Mouse (Mus musculus): ENCODE measurements around the gene Hspa12a. TPM values are rescaled to one million over a fixed set of nuclear protein-coding genes. Genes with fewer than 3 reads are reported as not detected.
A peak's percentile ranks its signal among the peaks of the same experiment; 100 is the strongest.

Hspa12a gene
- 14.5 and 15.7 TPM in 2 replicates for polyA plus RNA-seq (2014; fragmentation: Nextera tagmentation; extraction: Ambion mirVana)

- Histone ChIP-seq H3K4me1 (replicated peaks; ENCODE audit: control insufficient read depth, insufficient read depth, low read length) (peaks cover 2% of the 10 kb centered on the region; the same call in 1 of the 2 replicates), H3K9me3 (ENCODE audit: control insufficient read depth, low read length) (no peaks in the 10 kb centered on the region), H3K36me3 (ENCODE audit: control insufficient read depth, insufficient read depth, low read length) (no peaks in the 10 kb centered on the region), H3K9ac (ENCODE audit: low read depth, low read length) (peak within 1 kb of the TSS; percentile 82), H3K27ac (ENCODE audit: low read depth, low read length) (peak within 1 kb of the TSS; percentile 40; the same call in 1 of the 2 replicates), H3K27me3 (ENCODE audit: control insufficient read depth, insufficient read depth, low read length) (peaks cover 4% of the 10 kb centered on the region; the same call in 1 of the 2 replicates), H3K4me3 (ENCODE audit: low read depth, low read length) (peak within 1 kb of the TSS; percentile 56), H3K4me2 (replicated peaks; ENCODE audit: low read depth, low read length) (peak within 1 kb of the TSS; percentile 73)
- DNase-seq (ENCODE audit: low spot score) (peak; percentile 98), ATAC-seq (ENCODE audit: low FRiP score) (peak; percentile 97)
- under 1% methylated on average over 60 of the region's 65 CpGs for WGBS
Measured at GRCm38 (mm10) chr19:58942841-58943828, at the start of gene Hspa12a, which contains the start of gene Eno4. Gene Hspa12a (minus strand): TSS chr19:58943654. Gene Eno4 (plus strand): TSS chr19:58943425.

- H3K4me1 ChIP-seq (replicated peaks; ENCODE audit: control insufficient read depth, insufficient read depth, low read length): no peaks in the 10 kb centered on the region
- DNase-seq (ENCODE audit: low spot score): no peak
- ATAC-seq (ENCODE audit: low FRiP score): no peak
- no peaks in the 10 kb centered on the region for H3K36me3 ChIP-seq (ENCODE audit: control insufficient read depth, insufficient read depth, low read length)
- H3K9ac ChIP-seq (ENCODE audit: low read depth, low read length): no peak overlapping the region
- H3K9me3 ChIP-seq (ENCODE audit: control insufficient read depth, low read length): no peaks in the 10 kb centered on the region
- H3K4me3 ChIP-seq (ENCODE audit: low read depth, low read length): no peak overlapping the region
- WGBS: 27% methylated on average over 9 of the region's 9 CpGs
- H3K27me3 ChIP-seq (ENCODE audit: control insufficient read depth, insufficient read depth, low read length): peaks cover 32% of the 10 kb centered on the region
- no peak overlapping the region for H3K4me2 ChIP-seq (replicated peaks; ENCODE audit: low read depth, low read length)
- H3K27ac ChIP-seq (ENCODE audit: low read depth, low read length): no peak overlapping the region
Measured at GRCm38 (mm10) chr19:58981571-58981970, 38.1 kb upstream of the Hspa12a start.

DNA sequence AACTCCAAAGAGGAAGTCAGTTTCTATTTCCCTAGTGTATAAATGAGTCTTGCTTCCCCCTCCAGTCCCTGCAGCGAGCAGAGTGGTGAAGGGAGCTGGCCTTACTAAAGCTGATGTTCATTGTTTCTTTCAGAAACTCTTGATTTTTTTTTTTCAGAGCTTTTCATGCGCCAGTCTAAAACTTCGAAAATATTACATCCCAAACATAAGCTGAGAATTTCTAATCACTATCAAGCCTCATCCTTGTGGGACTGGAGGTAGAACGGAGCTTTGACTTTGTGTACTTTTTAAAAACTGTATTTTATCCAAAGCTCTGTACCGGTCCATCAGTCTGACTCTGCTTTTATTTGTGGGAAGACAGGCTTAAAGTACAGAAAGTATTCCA, 36.6 kb upstream of the Hspa12a start:
- Histone ChIP-seq H3K27ac (ENCODE audit: low read depth, low read length) (no peak overlapping the region), H3K4me3 (ENCODE audit: low read depth, low read length) (no peak overlapping the region), H3K9ac (ENCODE audit: low read depth, low read length) (no peak overlapping the region), H3K36me3 (ENCODE audit: control insufficient read depth, insufficient read depth, low read length) (no peaks in the 10 kb centered on the region), H3K4me1 (replicated peaks; ENCODE audit: control insufficient read depth, insufficient read depth, low read length) (no peaks in the 10 kb centered on the region), H3K9me3 (ENCODE audit: control insufficient read depth, low read length) (no peaks in the 10 kb centered on the region), H3K4me2 (replicated peaks; ENCODE audit: low read depth, low read length) (no peak overlapping the region), H3K27me3 (ENCODE audit: control insufficient read depth, insufficient read depth, low read length) (peaks cover 43% of the 10 kb centered on the region)
- no peak for DNase-seq (ENCODE audit: low spot score)
- 64% methylated on average over 5 of the region's 5 CpGs for WGBS
- no peak for ATAC-seq (ENCODE audit: low FRiP score)

DNA sequence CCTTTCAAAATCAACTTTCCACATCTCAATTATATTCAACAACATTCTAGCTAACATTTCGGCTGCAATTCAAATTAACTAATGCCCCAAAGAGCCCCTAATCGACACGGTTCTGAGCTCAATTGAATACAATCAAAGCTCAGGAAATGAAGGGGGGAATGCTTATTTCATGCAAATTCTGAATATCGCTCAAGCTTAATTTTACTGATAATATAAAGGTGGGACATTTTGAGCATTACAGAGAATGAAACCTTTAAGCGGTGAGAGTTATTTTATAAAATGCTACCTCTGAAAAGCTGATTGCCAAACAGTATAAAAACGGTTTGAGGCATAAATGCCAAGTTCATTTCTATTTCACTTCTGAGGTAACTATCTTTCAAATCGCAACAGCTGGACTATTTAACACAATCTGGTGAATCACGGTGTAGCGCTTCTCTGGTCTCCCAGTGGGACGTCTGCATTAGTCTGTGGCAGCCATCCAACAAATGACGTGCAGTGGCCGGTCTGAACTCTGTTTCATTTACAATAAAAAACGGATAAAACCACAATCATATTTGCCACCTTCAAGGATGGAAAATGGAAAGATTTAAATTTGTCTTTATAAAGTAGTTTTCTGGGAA, 36.1 kb upstream of the Hspa12a start:
- H3K27ac ChIP-seq (ENCODE audit: low read depth, low read length): no peak overlapping the region
- no peak for DNase-seq (ENCODE audit: low spot score)
- no peak overlapping the region for H3K4me2 ChIP-seq (replicated peaks; ENCODE audit: low read depth, low read length)
- H3K4me3 ChIP-seq (ENCODE audit: low read depth, low read length): no peak overlapping the region
- H3K4me1 ChIP-seq (replicated peaks; ENCODE audit: control insufficient read depth, insufficient read depth, low read length): no peaks in the 10 kb centered on the region
- no peaks in the 10 kb centered on the region for H3K9me3 ChIP-seq (ENCODE audit: control insufficient read depth, low read length)
- H3K27me3 ChIP-seq (ENCODE audit: control insufficient read depth, insufficient read depth, low read length): peaks cover 47% of the 10 kb centered on the region
- H3K36me3 ChIP-seq (ENCODE audit: control insufficient read depth, insufficient read depth, low read length): no peaks in the 10 kb centered on the region
- H3K9ac ChIP-seq (ENCODE audit: low read depth, low read length): no peak overlapping the region
- no peak for ATAC-seq (ENCODE audit: low FRiP score)
- WGBS: 40% methylated on average over 13 of the region's 13 CpGs

DNA sequence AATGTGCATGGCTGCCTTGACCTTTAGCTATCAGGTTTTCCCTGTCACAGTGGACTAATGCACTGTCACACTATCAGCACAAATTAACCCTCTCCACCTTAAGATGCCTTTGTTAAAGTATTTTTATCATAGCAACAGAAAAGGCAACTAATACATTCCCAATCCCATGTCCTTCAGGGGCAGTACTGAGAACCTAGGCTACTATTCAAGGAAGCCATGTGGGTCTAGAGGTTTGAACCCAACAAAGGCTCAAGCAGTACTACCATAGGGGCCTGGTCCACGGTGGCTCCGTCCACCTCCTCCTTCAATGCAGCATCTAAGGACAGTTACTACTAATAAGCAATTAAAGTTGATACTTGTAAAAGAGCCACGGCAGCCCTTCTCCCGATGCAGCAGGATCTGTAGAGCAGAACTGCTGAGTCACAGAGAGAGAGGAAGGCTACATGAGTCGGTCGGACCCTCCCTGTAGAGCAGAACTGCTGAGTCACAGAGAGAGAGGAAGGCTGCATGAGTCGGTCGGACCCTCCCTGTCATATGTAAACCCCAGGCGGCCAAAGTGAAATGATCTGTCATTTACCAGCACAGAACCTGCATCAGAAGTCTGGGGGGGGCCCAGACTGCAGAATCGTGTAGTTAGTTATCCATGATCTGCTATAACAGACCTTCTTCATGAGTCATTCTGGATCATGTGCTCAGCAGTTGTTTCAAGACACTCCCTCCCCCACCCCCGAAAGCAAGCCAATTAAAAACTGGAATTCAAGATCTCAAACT, 35.1 kb upstream of the Hspa12a start:
- H3K27ac ChIP-seq (ENCODE audit: low read depth, low read length): no peak overlapping the region
- no peaks in the 10 kb centered on the region for H3K9me3 ChIP-seq (ENCODE audit: control insufficient read depth, low read length)
- ATAC-seq (ENCODE audit: low FRiP score): 0 out of 2 replicates have a peak, but pooled peaks have one; percentile 60
- no peak for DNase-seq (ENCODE audit: low spot score)
- no peaks in the 10 kb centered on the region for H3K36me3 ChIP-seq (ENCODE audit: control insufficient read depth, insufficient read depth, low read length)
- H3K9ac ChIP-seq (ENCODE audit: low read depth, low read length): no peak overlapping the region
- 59% methylated on average over 11 of the region's 11 CpGs for WGBS
- peaks cover 54% of the 10 kb centered on the region for H3K27me3 ChIP-seq (ENCODE audit: control insufficient read depth, insufficient read depth, low read length)
- no peaks in the 10 kb centered on the region for H3K4me1 ChIP-seq (replicated peaks; ENCODE audit: control insufficient read depth, insufficient read depth, low read length)
- H3K4me3 ChIP-seq (ENCODE audit: low read depth, low read length): no peak overlapping the region
- no peak overlapping the region for H3K4me2 ChIP-seq (replicated peaks; ENCODE audit: low read depth, low read length)

- Histone ChIP-seq H3K9ac (ENCODE audit: low read depth, low read length) (no peak overlapping the region), H3K27me3 (ENCODE audit: control insufficient read depth, insufficient read depth, low read length) (peaks cover 78% of the 10 kb centered on the region), H3K4me2 (replicated peaks; ENCODE audit: low read depth, low read length) (no peak overlapping the region), H3K36me3 (ENCODE audit: control insufficient read depth, insufficient read depth, low read length) (no peaks in the 10 kb centered on the region), H3K4me1 (replicated peaks; ENCODE audit: control insufficient read depth, insufficient read depth, low read length) (no peaks in the 10 kb centered on the region), H3K9me3 (ENCODE audit: control insufficient read depth, low read length) (no peaks in the 10 kb centered on the region), H3K27ac (ENCODE audit: low read depth, low read length) (no peak overlapping the region), H3K4me3 (ENCODE audit: low read depth, low read length) (no peak overlapping the region)
- DNase-seq (ENCODE audit: low spot score): no peak
- 79% methylated on average over 11 of the region's 11 CpGs for WGBS
- no peak for ATAC-seq (ENCODE audit: low FRiP score)
Measured at GRCm38 (mm10) chr19:58975216-58975863, 31.9 kb upstream of the Hspa12a start.

- H3K36me3 ChIP-seq (ENCODE audit: control insufficient read depth, insufficient read depth, low read length): no peaks in the 10 kb centered on the region
- H3K4me2 ChIP-seq (replicated peaks; ENCODE audit: low read depth, low read length): no peak overlapping the region
- ATAC-seq (ENCODE audit: low FRiP score) (no peak), DNase-seq (ENCODE audit: low spot score) (no peak)
- no peaks in the 10 kb centered on the region for H3K9me3 ChIP-seq (ENCODE audit: control insufficient read depth, low read length)
- H3K27me3 ChIP-seq (ENCODE audit: control insufficient read depth, insufficient read depth, low read length): peaks cover 84% of the 10 kb centered on the region
- 79% methylated on average over 8 of the region's 8 CpGs for WGBS
- H3K9ac ChIP-seq (ENCODE audit: low read depth, low read length): no peak overlapping the region
- no peak overlapping the region for H3K4me3 ChIP-seq (ENCODE audit: low read depth, low read length)
- H3K27ac ChIP-seq (ENCODE audit: low read depth, low read length): no peak overlapping the region
- H3K4me1 ChIP-seq (replicated peaks; ENCODE audit: control insufficient read depth, insufficient read depth, low read length): no peaks in the 10 kb centered on the region
Measured at GRCm38 (mm10) chr19:58974126-58974525, 30.7 kb upstream of the Hspa12a start.

- WGBS: 75% methylated on average over 13 of the region's 13 CpGs
- H3K4me2 ChIP-seq (replicated peaks; ENCODE audit: low read depth, low read length): no peak overlapping the region
- H3K9me3 ChIP-seq (ENCODE audit: control insufficient read depth, low read length): no peaks in the 10 kb centered on the region
- DNase-seq (ENCODE audit: low spot score) (no peak), ATAC-seq (ENCODE audit: low FRiP score) (no peak)
- no peak overlapping the region for H3K9ac ChIP-seq (ENCODE audit: low read depth, low read length)
- H3K27ac ChIP-seq (ENCODE audit: low read depth, low read length): no peak overlapping the region
- no peak overlapping the region for H3K4me3 ChIP-seq (ENCODE audit: low read depth, low read length)
- H3K4me1 ChIP-seq (replicated peaks; ENCODE audit: control insufficient read depth, insufficient read depth, low read length): no peaks in the 10 kb centered on the region
- no peaks in the 10 kb centered on the region for H3K36me3 ChIP-seq (ENCODE audit: control insufficient read depth, insufficient read depth, low read length)
- peaks cover 65% of the 10 kb centered on the region for H3K27me3 ChIP-seq (ENCODE audit: control insufficient read depth, insufficient read depth, low read length)
Measured at GRCm38 (mm10) chr19:58970826-58971225, 27.4 kb upstream of the Hspa12a start.

Measured in hindbrain, embryonic 11.5 days (tissue).